Mouse (Mus musculus): ENCODE results near the gene Gtf2ird2. TPM values are rescaled to one million over a fixed set of nuclear protein-coding genes. Genes with fewer than 3 reads are reported as not detected.

The Gtf2ird2 gene
- total and polyA plus RNA-seq, 2 experiments: 2.4 to 3.1 TPM

DNA sequence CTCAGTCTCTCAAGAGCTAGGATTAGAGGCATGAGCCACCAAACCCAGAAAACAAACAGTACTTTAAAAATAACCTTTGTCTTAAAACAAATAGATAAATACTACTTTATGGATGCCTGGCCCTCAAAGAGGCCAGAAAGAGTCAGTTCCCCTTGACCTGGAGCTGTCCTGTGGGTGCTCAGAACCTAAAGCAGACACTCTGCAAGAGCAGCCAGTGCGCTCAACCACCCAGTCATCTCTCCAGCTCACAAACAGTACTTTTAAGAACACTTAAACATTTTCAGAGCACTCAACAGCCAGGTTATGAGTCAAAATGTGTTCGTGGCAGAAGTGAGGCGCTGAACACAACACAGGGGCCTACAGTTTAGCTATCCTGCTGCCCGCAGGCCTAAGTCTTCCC, 67.3 kb downstream of the Gtf2ird2 start:
- H3K27ac ChIP-seq (replicated peaks; ENCODE audit: insufficient read depth, low read depth, low read length): no peak overlapping the region
- H3K79me2 ChIP-seq (ENCODE audit: control insufficient read depth, insufficient read depth, low read length): no peaks in the 10 kb centered on the region
- DNase-seq (ENCODE audit: extremely low read depth, low read depth, low spot score): no peak
- H3K9ac ChIP-seq (ENCODE audit: low read depth, low read length): no peak overlapping the region
- H3K36me3 ChIP-seq (ENCODE audit: control insufficient read depth, insufficient read depth, low read length): peaks cover 71% of the 10 kb centered on the region
- 97% methylated on average over 4 of the region's 4 CpGs for WGBS
- H3K27me3 ChIP-seq (ENCODE audit: control insufficient read depth, insufficient read depth, low read length): no peaks in the 10 kb centered on the region
- TF ChIP-seq CTCF (IDR thresholded peaks at IDR 0.05; ENCODE audit: low read depth, low read length) (no peak), POLR2A (IDR thresholded peaks at IDR 0.05; ENCODE audit: extremely low read depth, insufficient read depth, low read length) (no peak)
- no peak overlapping the region for H3K4me3 ChIP-seq (ENCODE audit: insufficient read depth, low read depth, low read length)
- H3K4me1 ChIP-seq (ENCODE audit: control insufficient read depth, insufficient read depth, low read length): no peaks in the 10 kb centered on the region

DNA sequence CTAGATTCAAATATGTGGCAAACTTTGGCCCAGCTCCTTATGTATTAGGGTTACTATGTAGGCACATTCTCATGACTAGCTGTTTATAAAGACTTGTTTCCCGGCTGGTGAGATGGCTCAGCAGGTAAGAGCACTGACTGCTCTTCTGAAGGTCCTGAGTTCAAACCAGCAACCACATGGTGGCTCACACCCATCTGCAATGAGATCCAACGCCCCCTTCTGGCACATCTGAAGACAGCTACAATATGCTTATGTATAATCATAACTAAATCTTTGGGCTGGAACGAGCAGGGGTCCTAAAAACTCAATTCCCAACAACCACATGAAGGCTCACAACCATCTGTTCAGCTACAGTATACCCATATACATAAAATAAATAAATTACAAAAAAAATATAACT, 70.0 kb downstream of the Gtf2ird2 start:
- H3K27ac ChIP-seq (replicated peaks; ENCODE audit: insufficient read depth, low read depth, low read length): no peak overlapping the region
- no peaks in the 10 kb centered on the region for H3K4me1 ChIP-seq (ENCODE audit: control insufficient read depth, insufficient read depth, low read length)
- no peak overlapping the region for H3K4me3 ChIP-seq (ENCODE audit: insufficient read depth, low read depth, low read length)
- 85% methylated on average over 3 of the region's 3 CpGs for WGBS
- no peak overlapping the region for H3K9ac ChIP-seq (ENCODE audit: low read depth, low read length)
- no peaks in the 10 kb centered on the region for H3K79me2 ChIP-seq (ENCODE audit: control insufficient read depth, insufficient read depth, low read length)
- peaks cover 60% of the 10 kb centered on the region for H3K36me3 ChIP-seq (ENCODE audit: control insufficient read depth, insufficient read depth, low read length)
- DNase-seq (ENCODE audit: extremely low read depth, low read depth, low spot score): no peak
- no peak for TF ChIP-seq CTCF (IDR thresholded peaks at IDR 0.05; ENCODE audit: low read depth, low read length)
- no peak for TF ChIP-seq POLR2A (IDR thresholded peaks at IDR 0.05; ENCODE audit: extremely low read depth, insufficient read depth, low read length)
- H3K27me3 ChIP-seq (ENCODE audit: control insufficient read depth, insufficient read depth, low read length): no peaks in the 10 kb centered on the region

DNA sequence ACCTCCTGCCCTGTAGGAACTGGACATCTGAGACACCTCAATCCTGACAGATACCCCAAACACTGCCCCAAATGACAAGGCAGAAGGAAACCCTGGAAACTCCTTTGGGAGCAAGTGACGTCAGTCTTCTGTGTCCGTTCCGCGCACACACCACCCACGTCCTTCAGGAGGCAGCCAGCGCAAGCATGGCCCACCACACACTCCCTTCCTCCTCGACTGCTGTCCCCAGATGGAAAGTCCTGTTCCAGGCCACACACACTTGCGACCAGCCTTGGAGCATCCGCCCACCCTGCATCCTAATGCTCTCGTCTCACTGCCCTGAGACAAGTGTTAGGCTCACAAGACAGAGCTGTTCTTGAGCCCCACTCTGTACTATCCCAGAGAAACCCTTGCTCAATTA, 71.5 kb downstream of the Gtf2ird2 start:
- no peaks in the 10 kb centered on the region for H3K27me3 ChIP-seq (ENCODE audit: control insufficient read depth, insufficient read depth, low read length)
- no peak for TF ChIP-seq POLR2A (IDR thresholded peaks at IDR 0.05; ENCODE audit: extremely low read depth, insufficient read depth, low read length)
- no peak for TF ChIP-seq CTCF (IDR thresholded peaks at IDR 0.05; ENCODE audit: low read depth, low read length)
- H3K9ac ChIP-seq (ENCODE audit: low read depth, low read length): no peak overlapping the region
- no peak overlapping the region for H3K27ac ChIP-seq (replicated peaks; ENCODE audit: insufficient read depth, low read depth, low read length)
- H3K79me2 ChIP-seq (ENCODE audit: control insufficient read depth, insufficient read depth, low read length): no peaks in the 10 kb centered on the region
- 94% methylated on average over 10 of the region's 10 CpGs for WGBS
- H3K36me3 ChIP-seq (ENCODE audit: control insufficient read depth, insufficient read depth, low read length): peaks cover 59% of the 10 kb centered on the region
- H3K4me3 ChIP-seq (ENCODE audit: insufficient read depth, low read depth, low read length): no peak overlapping the region
- H3K4me1 ChIP-seq (ENCODE audit: control insufficient read depth, insufficient read depth, low read length): no peaks in the 10 kb centered on the region
- DNase-seq (ENCODE audit: extremely low read depth, low read depth, low spot score): no peak

DNA sequence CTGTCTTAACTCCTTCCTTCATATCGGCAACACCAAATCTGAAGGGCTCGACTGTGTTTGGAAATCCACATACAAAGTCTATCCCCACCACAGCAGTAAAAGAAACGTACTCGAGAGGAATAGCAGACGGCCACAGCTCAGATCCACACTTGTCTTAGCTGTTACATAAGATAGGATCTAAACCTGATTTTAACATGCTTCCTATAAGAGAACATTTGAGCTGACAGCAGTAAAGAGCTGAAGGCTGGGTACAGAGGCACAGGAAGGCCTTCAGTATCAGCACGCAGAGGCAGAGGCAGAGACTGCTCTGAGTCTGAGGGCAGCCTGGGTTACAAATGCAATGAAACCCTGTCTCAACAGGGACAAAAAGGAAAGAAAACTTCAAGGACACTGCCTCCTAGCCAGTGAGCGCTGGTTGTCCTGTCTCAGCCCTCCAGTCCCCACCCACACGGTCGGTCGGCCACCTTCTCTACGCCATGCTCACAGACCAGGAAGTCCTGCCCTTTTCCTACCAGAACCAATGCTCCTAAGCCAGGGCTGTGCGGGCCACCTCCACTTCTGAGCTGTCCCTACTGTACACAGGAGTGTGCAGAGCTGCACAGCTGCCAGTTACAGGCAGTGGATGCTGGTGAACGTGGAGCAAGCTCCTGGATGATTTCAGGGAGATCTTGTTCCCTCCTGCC, 73.7 kb downstream of the Gtf2ird2 start:
- WGBS: 92% methylated on average over 13 of the region's 13 CpGs
- H3K4me1 ChIP-seq (ENCODE audit: control insufficient read depth, insufficient read depth, low read length): no peaks in the 10 kb centered on the region
- H3K4me3 ChIP-seq (ENCODE audit: insufficient read depth, low read depth, low read length): no peak overlapping the region
- DNase-seq (ENCODE audit: extremely low read depth, low read depth, low spot score): no peak
- no peak for TF ChIP-seq POLR2A (IDR thresholded peaks at IDR 0.05; ENCODE audit: extremely low read depth, insufficient read depth, low read length)
- TF ChIP-seq CTCF (IDR thresholded peaks at IDR 0.05; ENCODE audit: low read depth, low read length): no peak
- no peak overlapping the region for H3K9ac ChIP-seq (ENCODE audit: low read depth, low read length)
- H3K27ac ChIP-seq (replicated peaks; ENCODE audit: insufficient read depth, low read depth, low read length): no peak overlapping the region
- H3K27me3 ChIP-seq (ENCODE audit: control insufficient read depth, insufficient read depth, low read length): no peaks in the 10 kb centered on the region
- H3K79me2 ChIP-seq (ENCODE audit: control insufficient read depth, insufficient read depth, low read length): no peaks in the 10 kb centered on the region
- H3K36me3 ChIP-seq (ENCODE audit: control insufficient read depth, insufficient read depth, low read length): peaks cover 63% of the 10 kb centered on the region

DNA sequence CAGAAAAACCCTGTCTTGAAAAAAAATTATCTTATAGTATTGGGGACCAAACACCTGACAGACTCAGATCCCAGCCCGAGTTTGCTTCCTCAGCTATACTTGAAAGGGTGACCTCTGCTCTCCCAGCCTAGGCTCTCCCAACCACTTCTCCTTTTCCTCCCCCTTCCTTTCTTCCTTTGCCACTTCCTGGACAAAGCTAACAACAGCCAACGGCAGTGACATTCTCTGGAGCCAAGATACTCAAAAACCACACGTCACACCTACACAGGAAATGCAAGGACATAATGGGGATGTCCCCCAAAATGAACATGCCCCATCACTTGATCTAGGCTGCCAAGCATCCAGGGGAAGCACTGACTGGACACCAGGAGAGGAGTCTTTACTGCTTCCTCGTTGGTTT, 74.6 kb downstream of the Gtf2ird2 start:
- no peaks in the 10 kb centered on the region for H3K79me2 ChIP-seq (ENCODE audit: control insufficient read depth, insufficient read depth, low read length)
- DNase-seq (ENCODE audit: extremely low read depth, low read depth, low spot score): no peak
- H3K9ac ChIP-seq (ENCODE audit: low read depth, low read length): no peak overlapping the region
- H3K4me1 ChIP-seq (ENCODE audit: control insufficient read depth, insufficient read depth, low read length): no peaks in the 10 kb centered on the region
- H3K36me3 ChIP-seq (ENCODE audit: control insufficient read depth, insufficient read depth, low read length): peaks cover 61% of the 10 kb centered on the region
- H3K27ac ChIP-seq (replicated peaks; ENCODE audit: insufficient read depth, low read depth, low read length): no peak overlapping the region
- H3K27me3 ChIP-seq (ENCODE audit: control insufficient read depth, insufficient read depth, low read length): no peaks in the 10 kb centered on the region
- TF ChIP-seq CTCF (IDR thresholded peaks at IDR 0.05; ENCODE audit: low read depth, low read length) (no peak), POLR2A (IDR thresholded peaks at IDR 0.05; ENCODE audit: extremely low read depth, insufficient read depth, low read length) (no peak)
- 71% methylated on average over 4 of the region's 4 CpGs for WGBS
- no peak overlapping the region for H3K4me3 ChIP-seq (ENCODE audit: insufficient read depth, low read depth, low read length)

DNA sequence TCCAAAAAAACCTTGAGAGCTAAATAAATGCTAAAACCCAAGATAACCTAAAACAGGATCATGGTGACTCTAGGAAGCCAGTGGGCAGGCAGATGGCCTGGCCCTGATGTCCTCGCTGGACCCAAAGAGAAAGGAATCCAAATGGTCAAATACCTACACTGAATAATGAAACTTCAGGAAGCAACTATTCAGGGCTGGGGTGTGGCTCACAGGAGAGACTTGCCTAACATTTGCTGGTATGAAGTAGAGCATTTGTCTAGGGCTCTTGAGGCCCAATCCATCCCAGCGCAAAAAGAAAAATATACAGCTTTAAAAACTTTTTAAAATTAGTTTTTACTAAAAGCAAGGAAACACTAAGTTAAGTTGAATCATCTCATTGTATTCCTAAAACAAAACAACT, 75.1 kb downstream of the Gtf2ird2 start:
- no peak for DNase-seq (ENCODE audit: extremely low read depth, low read depth, low spot score)
- H3K27ac ChIP-seq (replicated peaks; ENCODE audit: insufficient read depth, low read depth, low read length): no peak overlapping the region
- peaks cover 65% of the 10 kb centered on the region for H3K36me3 ChIP-seq (ENCODE audit: control insufficient read depth, insufficient read depth, low read length)
- 89% methylated on average over 2 of the region's 2 CpGs for WGBS
- H3K79me2 ChIP-seq (ENCODE audit: control insufficient read depth, insufficient read depth, low read length): no peaks in the 10 kb centered on the region
- no peak overlapping the region for H3K9ac ChIP-seq (ENCODE audit: low read depth, low read length)
- no peaks in the 10 kb centered on the region for H3K4me1 ChIP-seq (ENCODE audit: control insufficient read depth, insufficient read depth, low read length)
- TF ChIP-seq CTCF (IDR thresholded peaks at IDR 0.05; ENCODE audit: low read depth, low read length) (no peak), POLR2A (IDR thresholded peaks at IDR 0.05; ENCODE audit: extremely low read depth, insufficient read depth, low read length) (no peak)
- no peak overlapping the region for H3K4me3 ChIP-seq (ENCODE audit: insufficient read depth, low read depth, low read length)
- no peaks in the 10 kb centered on the region for H3K27me3 ChIP-seq (ENCODE audit: control insufficient read depth, insufficient read depth, low read length)
